Mouse (Mus musculus): ENCODE measurements around the gene Nsf.

- TF ChIP-seq CTCF (IDR thresholded peaks at IDR 0.05; ENCODE audit: control insufficient read depth, insufficient read depth, low read length) (no peak), POLR2A (IDR thresholded peaks at IDR 0.05; ENCODE audit: borderline replicate concordance, control insufficient read depth, low read depth, low read length) (no peak)
Measured at GRCm38 (mm10) chr11:103827201-103827600, 126.7 kb downstream of the Nsf start.

Data from bone marrow, adult 2 months (tissue).